Mouse (Mus musculus) lung, embryonic 15.5 days (tissue): Measurements from ENCODE around the gene Mpo. TPM values are rescaled to one million over a fixed set of nuclear protein-coding genes. Genes with fewer than 3 reads are reported as not detected.
A peak's percentile ranks its signal among the peaks of the same experiment; 100 is the strongest.

Experiments used
- ATAC-seq: fragments of 200-750 bp; cut with Nextera tagmentation; 2 replicates; pipeline ENCODE4 v1.8.0; 2017; ENCODE audit warnings: moderate number of reproducible peaks, borderline replicate concordance; ENCODE audit not compliant: low FRiP score, low TSS enrichment; ENCODE audit errors: extremely low read depth
- H3K27ac ChIP-seq: fragments of 300-500 bp; sonication (generic); 2 replicates; pipeline ENCODE4 v1.5.1; 2015; ENCODE audit warnings: moderate library complexity, mild to moderate bottlenecking, inconsistent platforms
- H3K27me3 ChIP-seq: fragments of 300-500 bp; sonication (generic); 2 replicates; pipeline ENCODE4 v1.6.1; 2015; ENCODE audit warnings: inconsistent platforms
- H3K36me3 ChIP-seq: fragments of 300-500 bp; sonication (generic); 2 replicates; pipeline ENCODE4 v1.6.1; 2015; ENCODE audit warnings: inconsistent platforms
- H3K4me1 ChIP-seq: fragments of 300-500 bp; sonication (generic); 2 replicates; pipeline ENCODE4 v1.6.1; 2015; ENCODE audit warnings: inconsistent platforms
- H3K4me2 ChIP-seq: fragments of 300-500 bp; sonication (generic); 2 replicates; pipeline ENCODE4 v1.6.1; 2015; ENCODE audit warnings: inconsistent platforms, mild to moderate bottlenecking, moderate library complexity
- H3K4me3 ChIP-seq: fragments of 300-500 bp; sonication (generic); 2 replicates; pipeline ENCODE4 v1.5.1; 2015; ENCODE audit warnings: mild to moderate bottlenecking, inconsistent platforms
- H3K9ac ChIP-seq: fragments of 300-500 bp; sonication (generic); 2 replicates; pipeline ENCODE4 v1.6.1; 2015; ENCODE audit warnings: inconsistent platforms
- H3K9me3 ChIP-seq: fragments of 300-500 bp; sonication (generic); 2 replicates; pipeline ENCODE4 v1.6.1; 2016; ENCODE audit warnings: inconsistent platforms
- WGBS: fragments of 180-500 bp; shearing (Covaris S2); methylation state at CpG from one replicate; pipeline ENCODE4 v1.1.7; 2015; 5-methylcytosine and 5-hydroxymethylcytosine counted together
- polyA plus RNA-seq: library from polyadenylated mRNA; unstranded; fragments of >200 nt; fragmentation: Nextera tagmentation; extraction: Ambion mirVana; gene quantifications from 2 replicates; pipeline ENCODE4 v1.2.1, GENCODE M21; 2015

Mpo gene
- polyA plus RNA-seq, 1 experiment from 2014 or later: 0.71 TPM

DNA sequence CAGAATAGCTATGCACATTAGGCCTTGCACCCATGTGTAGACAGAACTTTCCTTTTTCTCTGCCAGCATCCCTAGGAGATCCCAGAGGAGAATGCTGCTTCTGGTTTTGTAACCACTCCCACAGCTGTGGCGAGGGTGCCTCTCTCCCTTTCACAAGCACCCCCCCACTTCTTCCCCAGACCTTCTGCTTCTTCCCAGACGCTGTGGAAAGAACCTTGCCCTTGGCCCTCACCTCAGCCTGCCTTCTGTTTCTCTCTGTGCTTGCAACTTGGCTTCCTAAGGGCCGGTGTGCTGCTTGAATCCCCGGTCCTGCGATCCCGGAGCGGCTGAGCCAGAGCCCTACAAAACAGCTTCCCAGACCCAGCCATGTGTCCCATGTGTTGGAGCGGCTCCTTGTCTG is 42.4 kb upstream of the Mpo start:
- no peak overlapping the region for H3K27ac ChIP-seq
- 72% methylated on average over 8 of the region's 8 CpGs for WGBS
- H3K9ac ChIP-seq: no peak overlapping the region
- ATAC-seq: no peak
- H3K4me1 ChIP-seq: 0 out of 2 replicates have a peak, but pooled peaks cover 4% of the 10 kb centered on the region
- no peak overlapping the region for H3K4me3 ChIP-seq
- H3K27me3 ChIP-seq: no peaks in the 10 kb centered on the region
- H3K9me3 ChIP-seq: no peaks in the 10 kb centered on the region
- H3K36me3 ChIP-seq: no peaks in the 10 kb centered on the region
- H3K4me2 ChIP-seq: no peak overlapping the region

DNA sequence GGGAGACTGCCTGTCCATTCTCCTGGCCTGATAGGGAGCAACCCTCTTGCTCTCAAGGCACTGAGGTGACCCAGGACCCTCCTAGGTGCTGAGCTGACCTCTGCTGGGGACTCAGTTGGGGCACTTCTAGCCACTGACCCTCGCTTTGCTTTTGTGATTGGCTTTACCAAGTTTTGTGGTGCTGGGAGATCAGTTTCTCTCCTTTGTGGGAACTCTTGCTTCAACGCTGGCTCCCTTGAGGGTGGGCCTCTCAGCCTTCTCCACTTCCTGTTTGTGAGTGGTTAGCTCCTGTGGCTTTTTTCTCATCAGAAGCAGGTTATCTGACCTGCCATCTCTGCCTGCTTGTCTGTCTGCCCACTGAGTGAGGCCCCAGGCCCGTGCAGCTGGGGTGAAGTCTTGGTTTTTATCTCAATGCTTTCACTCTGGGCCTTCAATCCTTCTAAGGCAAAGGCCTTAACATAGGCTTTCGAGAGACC is 41.9 kb upstream of the Mpo start:
- 0 out of 2 replicates have a peak, but pooled peaks cover 4% of the 10 kb centered on the region for H3K4me1 ChIP-seq
- H3K36me3 ChIP-seq: no peaks in the 10 kb centered on the region
- no peak overlapping the region for H3K9ac ChIP-seq
- H3K9me3 ChIP-seq: no peaks in the 10 kb centered on the region
- no peak overlapping the region for H3K27ac ChIP-seq
- no peaks in the 10 kb centered on the region for H3K27me3 ChIP-seq
- WGBS: 47% methylated on average over 4 of the region's 4 CpGs
- no peak for ATAC-seq
- H3K4me2 ChIP-seq: no peak overlapping the region
- H3K4me3 ChIP-seq: no peak overlapping the region

DNA sequence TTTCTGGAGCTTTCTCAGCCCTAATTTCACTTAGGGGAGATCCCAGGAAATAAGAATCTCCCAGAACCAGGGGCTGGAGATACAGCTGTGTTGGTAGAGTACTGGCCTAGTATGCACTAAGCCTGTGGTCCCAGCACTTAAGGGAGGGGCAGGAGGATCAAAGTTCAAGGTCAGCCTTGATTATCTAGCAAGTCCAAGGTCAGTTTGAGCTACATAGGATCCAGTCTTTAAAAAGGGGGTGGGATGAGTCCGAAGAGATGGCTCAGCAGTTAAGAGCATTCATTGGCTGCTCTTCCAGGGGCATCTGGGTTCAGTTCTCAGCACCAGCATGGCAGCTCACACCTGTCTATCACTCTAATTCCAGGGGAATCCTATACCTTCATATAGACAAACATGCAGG is 41.1 kb upstream of the Mpo start:
- Histone ChIP-seq H3K9ac (no peak overlapping the region), H3K36me3 (no peaks in the 10 kb centered on the region), H3K27ac (no peak overlapping the region), H3K4me3 (no peak overlapping the region), H3K9me3 (no peaks in the 10 kb centered on the region), H3K4me1 (0 out of 2 replicates have a peak, but pooled peaks cover 4% of the 10 kb centered on the region), H3K27me3 (no peaks in the 10 kb centered on the region), H3K4me2 (no peak overlapping the region)
- WGBS: 65% methylated on average over 1 of the region's 1 CpGs
- no peak for ATAC-seq

DNA sequence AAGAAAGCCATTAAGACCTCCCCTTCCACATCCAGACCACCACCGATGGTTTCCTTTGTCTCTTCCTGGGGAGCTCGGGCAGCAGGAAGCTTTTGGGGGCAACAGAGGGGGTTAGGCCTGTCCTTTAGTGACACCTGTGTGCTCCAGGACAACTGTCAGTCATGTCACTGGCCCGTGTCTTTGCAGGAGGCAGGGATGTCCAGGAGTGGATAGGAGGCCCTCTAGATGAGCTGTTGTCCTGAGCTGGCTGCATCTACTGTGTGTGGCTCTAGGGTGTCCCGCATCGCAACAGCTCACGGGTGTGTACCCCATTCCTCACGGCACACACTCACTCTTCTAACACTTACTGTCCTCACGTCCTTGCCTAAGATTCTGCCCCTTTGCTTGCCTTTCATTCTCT is 40.1 kb upstream of the Mpo start:
- no peaks in the 10 kb centered on the region for H3K36me3 ChIP-seq
- no peak overlapping the region for H3K9ac ChIP-seq
- 80% methylated on average over 8 of the region's 8 CpGs for WGBS
- no peak overlapping the region for H3K27ac ChIP-seq
- H3K4me2 ChIP-seq: no peak overlapping the region
- H3K27me3 ChIP-seq: no peaks in the 10 kb centered on the region
- ATAC-seq: no peak
- H3K9me3 ChIP-seq: no peaks in the 10 kb centered on the region
- 0 out of 2 replicates have a peak, but pooled peaks cover 4% of the 10 kb centered on the region for H3K4me1 ChIP-seq
- H3K4me3 ChIP-seq: no peak overlapping the region

DNA sequence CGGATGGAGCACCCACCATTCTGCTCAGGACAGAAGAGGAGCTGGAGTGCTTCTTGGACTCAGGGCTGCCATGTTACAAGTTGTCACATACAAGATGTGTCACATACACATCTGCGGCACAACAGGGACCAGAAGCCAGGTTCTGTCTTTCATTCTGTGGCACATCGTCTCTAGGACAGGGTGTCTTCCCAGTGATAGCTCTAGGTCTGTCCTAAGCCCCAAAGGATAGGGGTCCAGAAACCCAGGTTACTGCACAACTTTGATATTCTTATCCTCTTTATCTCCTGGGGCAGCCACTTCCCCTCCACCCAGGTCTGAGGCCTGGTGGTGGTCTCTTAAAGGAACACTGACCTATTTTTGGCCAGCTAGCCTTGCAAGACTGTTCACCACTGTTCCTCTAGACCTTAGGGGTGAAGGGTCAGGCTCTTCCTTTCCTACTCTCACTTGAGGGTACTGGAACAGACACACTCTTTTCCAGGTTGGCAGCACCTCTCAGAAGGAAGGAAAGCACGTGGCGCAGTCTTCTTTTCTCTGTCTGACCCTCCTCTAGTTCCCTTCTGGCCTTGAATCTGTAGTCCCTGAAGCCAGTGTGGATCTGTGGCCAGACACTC is 39.4 kb upstream of the Mpo start:
- H3K9ac ChIP-seq: no peak overlapping the region
- no peak overlapping the region for H3K27ac ChIP-seq
- no peaks in the 10 kb centered on the region for H3K4me1 ChIP-seq
- H3K36me3 ChIP-seq: no peaks in the 10 kb centered on the region
- ATAC-seq: no peak
- 75% methylated on average over 5 of the region's 5 CpGs for WGBS
- no peaks in the 10 kb centered on the region for H3K9me3 ChIP-seq
- H3K27me3 ChIP-seq: no peaks in the 10 kb centered on the region
- H3K4me3 ChIP-seq: no peak overlapping the region
- no peak overlapping the region for H3K4me2 ChIP-seq

DNA sequence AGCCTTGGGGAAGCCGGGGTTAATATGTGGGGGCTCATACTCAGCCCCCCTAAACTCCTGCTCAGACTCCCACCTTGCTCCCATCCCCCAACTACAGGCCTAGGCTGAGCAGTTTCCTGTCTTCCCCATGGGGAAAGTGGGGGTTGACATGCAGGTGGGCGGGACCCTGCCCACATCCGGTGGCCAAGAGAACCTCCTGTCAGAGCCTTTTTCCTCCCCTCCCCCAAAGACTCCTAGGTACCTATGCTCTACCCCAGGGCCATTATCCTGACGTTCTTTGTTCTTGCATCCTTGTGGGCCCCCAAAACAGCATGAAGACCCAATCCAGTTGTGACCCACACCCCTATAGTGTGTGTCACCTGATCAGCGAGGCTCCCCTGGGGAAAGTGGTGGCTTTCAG is 38.8 kb upstream of the Mpo start:
- Histone ChIP-seq H3K4me3 (no peak overlapping the region), H3K27me3 (peaks cover 5% of the 10 kb centered on the region), H3K4me1 (no peaks in the 10 kb centered on the region), H3K9ac (no peak overlapping the region), H3K9me3 (no peaks in the 10 kb centered on the region), H3K36me3 (no peaks in the 10 kb centered on the region), H3K27ac (no peak overlapping the region), H3K4me2 (no peak overlapping the region)
- 63% methylated on average over 5 of the region's 5 CpGs for WGBS
- ATAC-seq: no peak

DNA sequence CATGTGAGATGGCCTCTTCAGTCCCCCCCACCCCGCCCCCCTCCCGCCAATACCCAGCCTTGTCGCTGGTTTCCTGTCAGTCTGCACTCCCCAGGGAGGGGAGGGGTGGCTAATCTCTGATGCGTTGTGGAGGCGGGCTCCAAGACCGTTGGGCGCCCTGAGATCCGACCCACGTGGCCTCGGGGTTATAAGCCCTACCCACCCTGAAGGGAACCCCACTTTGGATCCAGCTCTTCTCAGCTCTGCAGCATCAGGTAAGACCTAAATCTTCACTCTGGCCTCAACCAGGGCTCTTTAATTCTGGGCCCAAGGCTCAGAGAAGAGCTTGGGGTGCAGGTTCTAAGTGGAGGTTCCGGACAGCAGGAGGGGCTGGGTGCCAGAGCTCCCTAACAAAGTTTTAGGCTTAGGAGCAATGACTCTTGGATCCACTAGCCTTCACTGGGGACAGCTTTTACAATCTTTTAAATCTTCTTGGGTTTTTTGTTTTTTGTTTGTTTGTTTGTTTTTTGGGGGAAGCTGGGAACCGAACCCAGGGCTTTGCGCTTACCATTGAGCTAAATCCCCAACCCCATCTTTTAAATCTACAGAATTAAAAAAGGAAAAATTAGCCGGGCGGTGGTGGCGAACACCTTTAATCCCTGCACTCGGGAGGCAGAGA is 37.9 kb upstream of the Mpo start:
- Histone ChIP-seq H3K4me2 (no peak overlapping the region), H3K36me3 (no peaks in the 10 kb centered on the region), H3K9ac (no peak overlapping the region), H3K4me1 (no peaks in the 10 kb centered on the region), H3K27me3 (peaks cover 14% of the 10 kb centered on the region), H3K27ac (no peak overlapping the region), H3K9me3 (no peaks in the 10 kb centered on the region), H3K4me3 (0 out of 2 replicates have a peak overlapping the region, but pooled peaks have one; percentile 11)
- 66% methylated on average over 17 of the region's 17 CpGs for WGBS
- peak; percentile 50; the same call in 1 of the 2 replicates for ATAC-seq

DNA sequence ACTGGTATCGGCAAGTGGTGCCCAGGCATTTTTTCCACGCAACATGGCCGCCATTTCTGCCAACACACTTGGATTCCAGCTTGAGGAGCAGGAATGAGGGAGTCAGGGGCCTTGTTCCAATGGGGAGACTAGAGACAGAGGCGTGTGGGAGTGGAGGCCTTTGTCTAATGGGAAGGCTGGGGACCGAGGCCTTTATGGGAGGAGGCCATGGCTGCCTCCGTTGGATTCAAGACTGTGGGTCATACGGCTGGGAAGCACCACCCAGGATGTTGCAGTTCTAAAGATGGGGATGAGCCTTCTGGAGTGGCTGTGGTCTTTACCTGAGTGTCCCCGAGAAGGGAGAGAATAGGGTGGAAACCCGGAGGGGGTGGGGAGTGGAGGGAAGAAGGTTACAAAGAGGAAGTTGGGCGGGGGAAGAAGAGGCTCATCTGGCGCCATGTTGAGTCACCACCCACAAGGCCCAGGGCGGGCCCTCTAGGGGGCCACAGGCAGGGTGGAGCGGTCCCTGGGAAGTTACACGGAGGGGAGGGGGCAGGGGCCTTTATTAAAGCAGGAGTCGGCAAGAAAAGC is 37.0 kb upstream of the Mpo start:
- H3K27me3 ChIP-seq: peaks cover 22% of the 10 kb centered on the region
- no peak for ATAC-seq
- H3K9me3 ChIP-seq: no peaks in the 10 kb centered on the region
- 81% methylated on average over 15 of the region's 15 CpGs for WGBS
- no peak overlapping the region for H3K9ac ChIP-seq
- no peaks in the 10 kb centered on the region for H3K36me3 ChIP-seq
- H3K4me2 ChIP-seq: no peak overlapping the region
- H3K4me3 ChIP-seq: peak overlapping the region; percentile 11; the same call in 1 of the 2 replicates
- H3K27ac ChIP-seq: no peak overlapping the region
- no peaks in the 10 kb centered on the region for H3K4me1 ChIP-seq

DNA sequence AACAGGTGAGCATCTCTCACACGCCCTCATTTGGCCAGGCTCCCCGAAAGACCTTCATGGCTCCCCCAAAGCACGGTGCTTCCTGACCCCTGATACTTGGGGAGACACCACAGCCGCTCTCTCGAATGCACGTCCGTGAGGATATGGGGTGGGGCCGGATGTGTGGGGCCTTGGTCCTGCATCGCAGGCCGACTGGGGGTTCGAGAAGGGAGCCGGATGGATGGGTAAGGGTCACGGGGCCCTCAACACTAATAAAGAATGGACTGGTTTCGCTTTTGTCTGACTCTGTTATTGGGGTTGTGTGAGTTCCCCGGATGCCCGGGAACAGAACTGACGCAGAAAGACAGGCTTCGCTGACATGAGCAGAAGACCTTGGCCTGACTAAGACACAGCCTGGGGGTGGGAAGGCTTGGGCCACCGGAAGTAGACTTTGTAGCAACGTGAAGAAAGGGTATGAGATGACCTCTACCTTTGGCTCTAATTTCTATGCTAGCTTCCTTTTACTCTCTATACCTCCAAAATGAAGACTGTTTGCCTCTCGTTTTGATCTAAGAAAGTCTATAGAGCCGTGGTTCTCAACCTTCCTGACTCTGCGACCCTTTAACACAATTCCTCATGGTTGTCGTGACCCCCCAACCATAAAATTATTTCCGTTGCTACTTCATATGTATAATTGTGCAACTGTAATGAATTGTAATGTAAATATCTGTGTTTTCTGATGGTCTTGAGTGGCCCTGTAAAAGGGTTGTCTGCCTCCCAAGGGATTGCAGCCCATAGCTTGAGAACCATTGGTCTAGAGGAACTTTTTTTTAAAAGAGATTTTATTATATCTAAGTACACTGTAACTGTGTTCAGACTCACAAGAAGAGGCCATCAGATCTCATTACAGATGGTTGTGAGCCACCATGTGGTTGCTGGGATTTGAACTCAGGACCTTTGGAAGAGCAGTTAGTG is 36.1 kb upstream of the Mpo start:
- no peak for ATAC-seq
- WGBS: 82% methylated on average over 25 of the region's 25 CpGs

DNA sequence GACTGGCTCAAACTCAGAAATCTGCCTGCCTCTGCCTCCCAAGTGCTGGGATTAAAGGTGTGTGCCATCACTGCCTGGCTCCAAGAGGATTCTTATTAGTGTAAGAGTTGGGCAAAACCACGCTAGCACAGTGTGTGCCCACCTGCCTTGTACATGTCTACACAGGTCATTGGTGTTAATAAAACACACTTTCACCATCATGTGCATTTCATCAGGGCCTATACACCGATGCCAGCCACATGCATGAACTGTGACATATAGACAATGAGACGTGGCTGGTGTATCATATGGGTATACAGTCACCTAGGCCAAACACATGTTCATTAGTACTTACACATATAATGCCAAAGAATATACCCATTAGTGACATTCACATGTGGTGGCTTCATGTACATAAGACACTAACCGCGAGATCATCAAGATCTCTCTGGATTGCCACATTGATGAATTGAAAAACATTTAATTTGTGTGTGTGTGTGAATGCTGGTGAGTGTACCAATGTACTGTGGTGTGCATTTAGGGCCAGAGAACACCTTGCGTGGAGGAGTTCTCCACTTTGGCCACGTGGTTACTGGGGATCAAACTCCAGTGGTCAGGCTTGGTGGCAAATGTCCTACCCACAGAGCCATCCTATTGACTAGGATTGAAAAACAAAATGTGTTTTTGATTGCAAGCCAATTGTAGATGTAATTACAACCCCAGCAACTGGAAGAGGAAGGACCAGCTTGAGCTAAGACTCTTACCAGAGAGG is 35.0 kb upstream of the Mpo start:
- H3K4me3 ChIP-seq: no peak overlapping the region
- no peaks in the 10 kb centered on the region for H3K36me3 ChIP-seq
- H3K9ac ChIP-seq: no peak overlapping the region
- H3K27ac ChIP-seq: no peak overlapping the region
- 0 out of 2 replicates have a peak, but pooled peaks cover under 1% of the 10 kb centered on the region for H3K4me1 ChIP-seq
- no peak overlapping the region for H3K4me2 ChIP-seq
- ATAC-seq: no peak
- no peaks in the 10 kb centered on the region for H3K9me3 ChIP-seq
- 76% methylated on average over 7 of the region's 7 CpGs for WGBS
- peaks cover 42% of the 10 kb centered on the region for H3K27me3 ChIP-seq

More for the DNA sequence above, 36.1 kb upstream of the Mpo start:
- Histone ChIP-seq H3K27me3 (peaks cover 32% of the 10 kb centered on the region), H3K4me1 (no peaks in the 10 kb centered on the region), H3K4me2 (no peak overlapping the region), H3K9me3 (no peaks in the 10 kb centered on the region), H3K36me3 (no peaks in the 10 kb centered on the region), H3K4me3 (peak overlapping the region; percentile 11; the same call in 1 of the 2 replicates), H3K9ac (no peak overlapping the region), H3K27ac (no peak overlapping the region)
